Mouse (Mus musculus): ENCODE results near the gene Rps6.
A peak's percentile ranks its signal among the peaks of the same experiment; 100 is the strongest.

DNA sequence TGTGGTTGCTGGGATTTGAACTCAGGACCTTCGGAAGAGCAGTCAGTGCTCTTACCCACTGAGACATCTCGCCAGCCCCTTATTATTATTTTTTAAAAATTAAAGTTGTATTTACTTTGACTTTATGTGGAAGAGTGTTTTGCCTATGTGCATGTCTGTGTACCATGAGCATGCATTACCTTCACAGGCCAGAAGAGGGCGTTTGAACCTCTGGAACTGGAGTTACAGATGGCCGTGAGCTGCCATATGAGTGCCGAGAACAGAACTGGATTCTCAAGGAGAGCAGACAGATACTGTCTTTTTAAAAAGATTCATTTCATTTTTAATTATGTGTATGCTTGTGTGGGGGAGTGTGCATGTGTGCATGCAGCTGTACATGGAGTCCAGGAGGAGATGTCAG lies 30.7 kb upstream of the Rps6 start:
- peak; percentile 79 for TF ChIP-seq CTCF (conservative IDR thresholded peaks at IDR 0.05; ENCODE audit: low read length)
- no peak for TF ChIP-seq NANOG (IDR thresholded peaks at IDR 0.05; ENCODE audit: borderline replicate concordance, low read length)

Data from E14TG2a.4 (cell line).